In genomic region chr13:42095826-42096515, GRCm38 (mm10) we compare ENCODE assay signal across 9 mouse cellular contexts. TPM values are rescaled to one million over a fixed set of nuclear protein-coding genes. Genes with fewer than 3 reads are reported as not detected.
A peak's percentile ranks its signal among the peaks of the same experiment; 100 is the strongest.
DNase-seq lines count a peak whose midpoint lies in the region; ATAC-seq and TF ChIP-seq lines count a peak whose summit lies in the region.
"Had no signal": no experiment of that assay in that cellular context is flagged by ENCODE, and none has a peak within 500 bp of the region (broad histone marks: within the 10 kb centered on the region; RNA-seq: fewer than 3 reads in every experiment).

No protein-coding gene starts in this region.

- no peak for TF ChIP-seq POLR2A in kidney, adult 2 months (IDR thresholded peaks at IDR 0.05; ENCODE audit: low read depth, low read length)

- 0 out of 2 replicates have a peak overlapping the region, but pooled peaks have one; percentile 8 for H3K4me3 ChIP-seq in liver, embryonic 12.5 days
- no peak overlapping the region for H3K4me3 ChIP-seq in kidney, adult 2 months (ENCODE audit: insufficient read depth, low read depth, low read length)
- H3K4me3 ChIP-seq: embryonic facial prominence, embryonic 15.5 days had no signal

- peaks cover 7% of the 10 kb centered on the region for H3K9me3 ChIP-seq in liver, embryonic 12.5 days (replicated peaks)
- H3K9me3 ChIP-seq: embryonic facial prominence, embryonic 15.5 days had no signal

- peak overlapping the region; percentile 39 for H3K4me2 ChIP-seq in liver, embryonic 12.5 days
- H3K4me2 ChIP-seq: embryonic facial prominence, embryonic 15.5 days had no signal

- WGBS in liver, embryonic 12.5 days (ENCODE audit: insufficient replicate concordance) = 28% methylated on average over 10 of the region's 10 CpGs
- WGBS in kidney, adult 2 months = 36% methylated on average over 10 of the region's 10 CpGs

- H3K4me1 ChIP-seq in liver, embryonic 12.5 days = peaks cover 63% of the 10 kb centered on the region
- peaks cover 2% of the 10 kb centered on the region; the same call in 1 of the 2 replicates for H3K4me1 ChIP-seq in kidney, adult 2 months (ENCODE audit: control insufficient read depth, insufficient read depth, low read length)

- no peak for TF ChIP-seq CTCF in kidney, adult 2 months (conservative IDR thresholded peaks at IDR 0.05; ENCODE audit: insufficient read depth, insufficient read length, low read depth, low read length)

- DNase-seq in kidney, postnatal 10 days = peak; percentile 22
- DNase-seq in kidney, adult 18-20 months = no peak
- DNase-seq in splenic B cell, adult 2 months (ENCODE audit: low read depth, low spot score) = peak; percentile 58
- DNase-seq in ovary, postnatal 10 days (ENCODE audit: low spot score) = no peak
- DNase-seq in layer of hippocampus, postnatal 14 days (ENCODE audit: low spot score in 2 of 2) = no peak
- DNase-seq in kidney, adult 2 months = no peak

- peak overlapping the region; percentile 42 for H3K9ac ChIP-seq in liver, embryonic 12.5 days
- H3K9ac ChIP-seq: embryonic facial prominence, embryonic 15.5 days had no signal

- peak overlapping the region; percentile 64 for H3K27ac ChIP-seq in liver, embryonic 12.5 days
- H3K27ac ChIP-seq in kidney, adult 2 months (ENCODE audit: insufficient read depth, low read depth, low read length) = no peak overlapping the region
- H3K27ac ChIP-seq: embryonic facial prominence, embryonic 15.5 days had no signal

- H3K27me3 ChIP-seq in liver, embryonic 12.5 days (replicated peaks) = no peaks in the 10 kb centered on the region
- no peaks in the 10 kb centered on the region for H3K27me3 ChIP-seq in splenic B cell, adult 2 months (ENCODE audit: control insufficient read depth, insufficient read depth, low read length, poor library complexity, severe bottlenecking)
- H3K27me3 ChIP-seq in kidney, adult 2 months (replicated peaks; ENCODE audit: control insufficient read depth, insufficient read depth, low read length) = no peaks in the 10 kb centered on the region
- H3K27me3 ChIP-seq: embryonic facial prominence, embryonic 15.5 days had no signal

- peak; percentile 53 for ATAC-seq in common myeloid progenitor, adult 5-6 weeks (replicated peaks; ENCODE audit: low read depth, poor library complexity, severe bottlenecking)
- ATAC-seq in liver, embryonic 12.5 days = peak; percentile 44

- H3K36me3 ChIP-seq in liver, embryonic 12.5 days = peaks cover 8% of the 10 kb centered on the region
- H3K36me3 ChIP-seq in splenic B cell, adult 2 months (ENCODE audit: control insufficient read depth, insufficient read depth, low read length, poor library complexity, severe bottlenecking) = no peaks in the 10 kb centered on the region
- H3K36me3 ChIP-seq in kidney, adult 2 months (ENCODE audit: control insufficient read depth, insufficient read depth, low read length) = no peaks in the 10 kb centered on the region
- H3K36me3 ChIP-seq: embryonic facial prominence, embryonic 15.5 days had no signal

RNA-seq across cellular contexts. Expression of gene Hivep1, which starts 44.1 kb away (rescaled TPM):
- 26.5 and 26.6 TPM in 2 replicates for total RNA-seq in common myeloid progenitor, adult 5-6 weeks (2017)
- 4.4 and 4.6 TPM in 2 replicates for polyA plus RNA-seq in liver, embryonic 12.5 days (2016; fragmentation: Nextera tagmentation; extraction: Ambion mirVana)
- total RNA-seq in layer of hippocampus, postnatal 14 days (2021) = 10 to 100 TPM; 25.6 to 27.4 TPM
- 15.6 and 17.8 TPM in 2 replicates for polyA plus RNA-seq in kidney, adult 2 months (2012; rRNA removed)

Comparison
In these comparisons a context has a peak if more than half of its experiments do, and no peak if none do; other contexts are left out.
1. DNase-seq: peak in kidney, postnatal 10 days (single experiment) and splenic B cell, adult 2 months (single experiment); none in kidney, adult 18-20 months (single experiment), ovary, postnatal 10 days (single experiment), layer of hippocampus, postnatal 14 days (0 of 2) and kidney, adult 2 months (single experiment).